Mouse (Mus musculus): ENCODE measurements around the gene Cars2.

- TF ChIP-seq CTCF (IDR thresholded peaks at IDR 0.05; ENCODE audit: control insufficient read depth, insufficient read depth, insufficient read length), result no peak
- no peak for TF ChIP-seq MYOG (IDR thresholded peaks at IDR 0.05; ENCODE audit: control insufficient read depth, extremely low read depth, insufficient read length)
- no peak for TF ChIP-seq CEBPB (IDR thresholded peaks at IDR 0.05; ENCODE audit: low read depth)
- no peak for TF ChIP-seq MAX (IDR thresholded peaks at IDR 0.05)
- TF ChIP-seq FOSL1 (IDR thresholded peaks at IDR 0.05; ENCODE audit: insufficient read depth, low read length, poor library complexity, severe bottlenecking), result no peak
Measured at GRCm38 (mm10) chr8:11547063-11547462, 3.5 kb downstream of the Cars2 start.
